Mouse (Mus musculus): ENCODE data around the gene Afap1.

DNA sequence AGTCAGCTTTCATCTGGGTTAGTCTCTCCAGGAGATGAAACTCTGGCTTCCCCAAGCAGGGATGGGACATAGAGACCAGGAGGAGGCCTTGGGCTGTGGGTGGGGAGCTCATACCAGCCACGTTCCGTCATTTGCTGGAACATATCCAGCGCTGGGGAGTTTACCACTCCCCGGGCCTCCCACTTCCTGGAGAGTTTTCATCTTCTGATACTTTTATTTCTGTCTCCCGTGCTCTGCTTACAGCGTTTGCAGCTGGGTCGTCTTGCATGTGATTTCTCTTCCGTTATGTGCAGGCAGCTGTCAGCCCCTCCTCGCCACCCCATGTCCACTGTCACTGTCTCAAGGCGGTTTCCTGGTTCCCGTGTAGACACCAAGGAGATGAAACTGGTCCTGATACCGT, 80.7 kb downstream of the Afap1 start:
- TF ChIP-seq CTCF (IDR thresholded peaks at IDR 0.05; ENCODE audit: low read depth) (no peak), EP300 (IDR thresholded peaks at IDR 0.05; ENCODE audit: low read depth) (no peak)

Data from liver, postnatal 0 days (tissue).